ENCODE assay signal across 9 mouse cellular contexts in genomic region chr9:46110648-46111047, GRCm38 (mm10).
DNase-seq lines count a peak whose midpoint lies in the region; ATAC-seq lines count a peak whose summit lies in the region.
"Had no signal": no experiment of that assay in that cellular context is flagged by ENCODE, and none has a peak within 500 bp of the region (broad histone marks: within the 10 kb centered on the region; RNA-seq: fewer than 3 reads in every experiment).

No protein-coding gene starts in this region.

- no peaks in the 10 kb centered on the region for H3K9me3 ChIP-seq in forebrain, embryonic 11.5 days (ENCODE audit: control insufficient read depth, low read length)
- no peaks in the 10 kb centered on the region for H3K9me3 ChIP-seq in hindbrain, embryonic 14.5 days (ENCODE audit: control insufficient read depth, low read length)
- H3K9me3 ChIP-seq: forebrain, embryonic 15.5 days had no signal

- H3K27ac ChIP-seq in forebrain, embryonic 11.5 days (ENCODE audit: low read depth, low read length), result no peak overlapping the region; the same call in 1 of the 2 replicates
- no peak overlapping the region for H3K27ac ChIP-seq in hindbrain, embryonic 14.5 days
- H3K27ac ChIP-seq: forebrain, embryonic 15.5 days had no signal

- DNase-seq in 3134 (ENCODE audit: extremely low read depth, insufficient read length, low spot score), result peak; percentile 37
- peak; percentile 71 for DNase-seq in brain, adult 2 months (ENCODE audit: low read depth, low spot score)
- peak; percentile 36 for DNase-seq in heart, postnatal 4 days
- peak; percentile 43 to 44 for DNase-seq in lung, adult 18-20 months
- no peak for DNase-seq in cerebellum, postnatal 14 days
- no peak for DNase-seq in forebrain, embryonic 11.5 days (ENCODE audit: low spot score)
- DNase-seq in frontal cortex, postnatal 10 days (ENCODE audit: low spot score in 2 of 2), result no peak
- no peak for DNase-seq in hindbrain, embryonic 14.5 days (ENCODE audit: low spot score)

- no peaks in the 10 kb centered on the region for H3K36me3 ChIP-seq in forebrain, embryonic 11.5 days (ENCODE audit: control insufficient read depth, insufficient read depth, low read length)
- no peaks in the 10 kb centered on the region for H3K36me3 ChIP-seq in hindbrain, embryonic 14.5 days (replicated peaks; ENCODE audit: control insufficient read depth, insufficient read depth)
- H3K36me3 ChIP-seq: forebrain, embryonic 15.5 days had no signal

- H3K27me3 ChIP-seq in forebrain, embryonic 11.5 days (ENCODE audit: control insufficient read depth, insufficient read depth, low read length), result no peaks in the 10 kb centered on the region
- no peaks in the 10 kb centered on the region for H3K27me3 ChIP-seq in hindbrain, embryonic 14.5 days (ENCODE audit: control insufficient read depth, insufficient read depth, low read length)
- H3K27me3 ChIP-seq: forebrain, embryonic 15.5 days had no signal

- H3K4me1 ChIP-seq in forebrain, embryonic 11.5 days (replicated peaks; ENCODE audit: control insufficient read depth, insufficient read depth, low read length), result peaks cover 13% of the 10 kb centered on the region
- peaks cover 4% of the 10 kb centered on the region for H3K4me1 ChIP-seq in hindbrain, embryonic 14.5 days (replicated peaks; ENCODE audit: control insufficient read depth, insufficient read depth, low read length)

- ATAC-seq in forebrain, embryonic 11.5 days (replicated peaks; ENCODE audit: low FRiP score), result no peak
- no peak for ATAC-seq in hindbrain, embryonic 14.5 days (ENCODE audit: low FRiP score)
- ATAC-seq: forebrain, embryonic 15.5 days had no signal

- WGBS in forebrain, embryonic 11.5 days, result 86% methylated on average over 7 of the region's 7 CpGs
- 71% methylated on average over 7 of the region's 7 CpGs for WGBS in hindbrain, embryonic 14.5 days

- no peak overlapping the region for H3K4me2 ChIP-seq in forebrain, embryonic 11.5 days (ENCODE audit: low read depth, low read length, severe bottlenecking)
- no peak overlapping the region for H3K4me2 ChIP-seq in hindbrain, embryonic 14.5 days (replicated peaks)
- H3K4me2 ChIP-seq: forebrain, embryonic 15.5 days had no signal

- H3K9ac ChIP-seq in forebrain, embryonic 11.5 days (ENCODE audit: low read length), result no peak overlapping the region
- no peak overlapping the region for H3K9ac ChIP-seq in hindbrain, embryonic 14.5 days
- H3K9ac ChIP-seq: forebrain, embryonic 15.5 days had no signal

- H3K4me3 ChIP-seq in forebrain, embryonic 11.5 days (ENCODE audit: low read depth, low read length), result no peak overlapping the region
- no peak overlapping the region for H3K4me3 ChIP-seq in hindbrain, embryonic 14.5 days (replicated peaks; ENCODE audit: low read length)
- H3K4me3 ChIP-seq: forebrain, embryonic 15.5 days had no signal

Comparison
In these comparisons a context has a peak if more than half of its experiments do, and no peak if none do; other contexts are left out.
1. DNase-seq: peak in 3134 (single experiment), brain, adult 2 months (single experiment), heart, postnatal 4 days (single experiment) and lung, adult 18-20 months (2 of 2); none in cerebellum, postnatal 14 days (0 of 2), forebrain, embryonic 11.5 days (single experiment), frontal cortex, postnatal 10 days (0 of 2) and hindbrain, embryonic 14.5 days (single experiment).